Mouse (Mus musculus) inflammation-experienced regulatory T-cells (primary cell): ENCODE results near the gene Gtf3c2. TPM values are rescaled to one million over a fixed set of nuclear protein-coding genes. Genes with fewer than 3 reads are reported as not detected.

Source experiments
- polyA plus RNA-seq, 2 experiments: library from polyadenylated mRNA; unstranded; fragments of 100-300 nt; shearing (Covaris generic); gene quantifications; one replicate each; pipeline ENCODE4 v1.2.1; 2017

Gtf3c2 gene
- 10 to 100 TPM; 73.6 to 89.2 TPM for polyA plus RNA-seq

DNA sequence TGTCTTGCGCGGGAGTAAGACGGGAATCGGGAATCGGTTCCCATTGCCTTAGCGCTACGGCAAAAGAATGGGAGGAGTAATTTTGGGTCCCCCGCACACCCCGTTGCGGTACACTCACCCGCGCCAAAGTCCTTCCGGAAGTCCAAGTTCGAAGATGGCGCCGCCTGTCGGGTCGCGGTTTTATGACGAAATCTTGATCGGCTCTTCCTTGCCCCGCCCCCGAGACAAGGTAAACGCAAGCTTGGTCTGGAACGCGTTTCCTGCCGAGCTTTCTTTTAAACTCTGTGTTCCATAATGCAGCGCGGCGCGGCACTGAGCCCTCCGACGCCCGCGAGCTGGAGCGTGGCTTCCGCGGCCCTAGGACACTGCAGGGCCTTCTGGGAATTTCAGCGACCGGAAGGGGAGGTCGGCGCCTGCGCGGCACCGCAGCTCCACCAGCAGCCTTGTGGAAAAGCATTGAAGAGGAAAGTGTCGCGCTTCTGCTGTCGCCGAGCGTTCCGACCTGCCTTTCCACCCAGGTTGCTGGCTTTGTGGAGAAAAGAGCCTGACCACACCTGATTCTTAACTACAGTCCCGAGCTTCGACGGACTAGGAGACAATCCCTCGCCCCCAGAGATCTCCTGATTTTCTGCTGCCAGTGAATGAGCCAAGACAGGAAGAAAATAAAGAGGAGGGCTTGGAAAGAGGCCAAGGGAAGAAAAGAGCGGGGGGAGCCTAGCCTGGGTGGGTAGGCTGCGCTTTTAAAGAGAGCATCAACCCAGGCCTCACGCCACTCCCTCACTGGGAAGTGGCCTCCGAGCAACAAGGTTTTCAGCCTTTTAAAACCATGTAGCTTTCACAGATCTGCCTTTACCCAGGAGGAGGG is at the start of gene Gtf3c2, which contains the start of gene Gm29609:
Gene Gtf3c2 (minus strand): TSS at position 379 of the 865 bp plus-strand sequence.
Gene Gm29609 (minus strand): TSS at position 146 of the 865 bp plus-strand sequence.

DNA sequence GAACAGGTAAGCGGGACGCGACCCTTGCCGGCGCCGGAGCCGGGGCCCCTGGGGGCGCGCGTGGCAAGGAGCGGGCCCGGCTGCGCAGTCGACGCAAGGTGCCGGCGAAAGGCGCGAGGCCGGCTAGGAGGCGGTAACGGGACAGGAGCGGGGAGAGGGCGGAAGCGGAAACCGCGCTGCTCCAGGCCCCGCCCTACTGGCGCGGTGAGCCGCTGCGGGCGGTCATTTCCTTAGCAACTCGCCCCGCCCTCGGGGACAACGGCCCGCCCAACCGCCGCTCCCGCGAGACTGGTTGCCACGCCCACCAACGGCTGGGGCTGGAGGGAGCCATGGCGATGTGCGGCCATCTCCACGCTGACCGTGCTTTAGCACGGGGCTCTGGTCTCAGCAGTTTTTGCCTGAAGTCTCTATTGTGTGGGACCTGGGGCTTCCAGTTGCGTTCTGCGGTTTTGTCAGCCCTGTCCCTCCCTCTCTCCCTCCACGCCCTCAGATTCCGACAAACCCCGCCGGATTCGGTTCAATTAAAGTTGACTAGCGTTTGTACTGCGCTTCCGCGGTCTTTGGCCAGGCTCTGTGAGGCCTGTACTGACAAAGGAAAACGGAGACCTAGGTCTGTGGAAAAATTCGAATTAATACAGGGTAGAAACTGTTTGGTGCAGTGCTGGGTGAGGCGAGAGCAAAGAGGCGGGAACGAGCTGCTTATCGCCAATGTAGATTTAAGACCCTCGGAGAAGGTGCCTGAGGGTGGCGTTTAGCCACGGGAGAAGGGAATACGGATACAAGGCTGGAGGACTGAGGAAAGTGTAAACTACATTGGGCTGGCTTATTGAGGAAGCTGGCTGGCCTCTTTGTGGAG is 40.7 kb upstream of the Gtf3c2 start, which contains the start of gene Ppm1g:
Gene Ppm1g (minus strand): TSS at position 240 of the 856 bp plus-strand sequence.

DNA sequence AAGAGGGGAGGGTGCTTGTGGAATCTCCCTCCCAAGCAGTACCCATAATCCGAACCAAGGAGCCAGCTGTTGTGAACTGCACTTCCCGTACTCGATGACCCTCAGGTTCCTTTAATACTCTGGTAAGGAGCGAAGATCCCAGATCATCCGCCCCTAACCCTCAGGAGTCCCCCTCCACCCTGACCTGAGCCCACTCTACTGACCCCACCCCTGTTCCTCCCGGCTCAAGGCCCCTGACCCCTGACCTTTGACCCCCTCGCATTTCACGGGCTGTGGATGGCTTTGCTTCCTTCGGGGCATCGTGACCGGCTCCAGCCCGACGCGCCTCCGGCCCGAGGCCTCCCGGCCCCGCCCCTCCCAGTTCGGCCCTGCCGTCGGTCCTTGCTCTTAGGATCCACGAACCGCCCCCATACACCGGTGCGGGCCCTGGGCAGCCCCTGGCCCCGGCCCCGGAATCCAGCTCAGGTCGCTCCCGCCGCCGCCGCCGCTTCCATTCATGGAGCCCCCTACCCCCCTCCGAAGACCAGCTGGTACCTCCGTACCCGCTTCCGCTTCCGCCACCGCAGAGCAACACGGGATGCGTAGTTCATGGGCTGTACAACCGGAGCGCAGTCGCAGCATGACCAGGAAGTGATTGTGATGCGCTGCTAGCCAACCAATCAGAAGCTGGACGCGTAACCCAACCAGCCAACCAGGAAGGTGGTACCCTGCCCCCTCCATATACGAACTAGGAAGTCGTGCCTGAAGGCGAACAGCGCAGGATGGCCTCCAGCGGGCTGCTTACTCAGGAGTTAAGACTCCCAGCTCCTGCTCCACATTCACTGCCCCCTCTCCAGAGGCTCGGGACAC is 22.0 kb upstream of the Gtf3c2 start, which contains the start of gene Zfp513:
Gene Zfp513 (minus strand): TSS at position 562 of the 849 bp plus-strand sequence.

DNA sequence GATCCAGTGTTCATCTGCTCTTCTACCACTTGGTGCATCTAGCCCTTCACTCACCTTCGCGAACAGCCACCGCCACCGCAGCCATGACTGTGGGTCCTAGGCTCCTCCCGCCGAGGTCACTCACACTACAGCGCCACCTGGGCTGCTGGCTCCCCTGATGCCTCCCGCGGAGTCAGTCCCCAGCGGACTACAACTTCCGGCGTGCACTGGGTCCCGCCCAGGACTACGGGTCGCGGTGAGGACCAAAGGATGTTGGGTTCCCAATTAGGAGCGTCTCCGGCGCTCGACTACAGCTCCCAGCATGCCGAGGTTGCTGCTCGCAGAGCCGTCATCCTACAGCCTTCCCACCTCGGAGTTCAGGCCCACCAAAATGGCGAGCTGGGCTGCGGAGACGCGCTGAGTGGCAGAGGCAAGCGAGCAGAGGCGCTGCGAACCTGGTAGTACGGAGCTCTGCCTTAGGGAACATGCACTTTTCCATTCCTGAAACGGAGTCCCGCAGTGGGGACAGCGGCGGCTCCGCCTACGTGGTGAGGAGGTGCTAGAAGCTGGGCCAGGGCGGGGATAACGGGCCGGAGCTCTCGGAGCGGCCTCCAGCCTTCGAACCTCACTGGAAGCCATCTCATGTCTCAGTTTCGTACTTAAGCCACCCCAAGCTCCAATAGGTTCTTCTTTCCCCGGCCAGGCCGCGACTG is 13.1 kb upstream of the Gtf3c2 start, which contains the start of the genes Snx17 and Eif2b4:
Gene Snx17 (plus strand): TSS at position 289 of the 692 bp plus-strand sequence.
Gene Eif2b4 (minus strand): TSS at position 492 of the 692 bp plus-strand sequence.

DNA sequence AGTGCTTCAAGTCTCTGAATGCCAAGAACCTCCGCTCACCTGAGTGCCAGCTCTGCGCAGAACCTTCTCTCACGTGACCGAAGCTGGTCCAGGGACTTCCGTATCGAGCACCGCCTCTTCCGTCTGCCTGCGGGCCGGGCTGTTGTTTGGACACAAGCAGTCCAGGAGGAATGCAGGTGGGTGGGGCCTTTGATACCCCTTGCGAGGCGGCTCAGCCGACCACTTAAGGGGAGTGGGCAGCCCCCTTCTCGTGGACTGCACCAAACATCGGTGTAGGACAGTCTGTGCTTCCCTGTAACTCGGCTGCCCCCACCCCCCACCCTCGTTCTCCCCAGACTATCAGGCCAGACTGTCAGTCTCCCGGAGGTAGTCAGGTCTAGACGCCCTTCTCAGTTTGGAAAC is 25.8 kb downstream of the Gtf3c2 start, which contains the start of gene Mpv17:
Gene Mpv17 (minus strand): TSS at position 100 of the 402 bp plus-strand sequence.

DNA sequence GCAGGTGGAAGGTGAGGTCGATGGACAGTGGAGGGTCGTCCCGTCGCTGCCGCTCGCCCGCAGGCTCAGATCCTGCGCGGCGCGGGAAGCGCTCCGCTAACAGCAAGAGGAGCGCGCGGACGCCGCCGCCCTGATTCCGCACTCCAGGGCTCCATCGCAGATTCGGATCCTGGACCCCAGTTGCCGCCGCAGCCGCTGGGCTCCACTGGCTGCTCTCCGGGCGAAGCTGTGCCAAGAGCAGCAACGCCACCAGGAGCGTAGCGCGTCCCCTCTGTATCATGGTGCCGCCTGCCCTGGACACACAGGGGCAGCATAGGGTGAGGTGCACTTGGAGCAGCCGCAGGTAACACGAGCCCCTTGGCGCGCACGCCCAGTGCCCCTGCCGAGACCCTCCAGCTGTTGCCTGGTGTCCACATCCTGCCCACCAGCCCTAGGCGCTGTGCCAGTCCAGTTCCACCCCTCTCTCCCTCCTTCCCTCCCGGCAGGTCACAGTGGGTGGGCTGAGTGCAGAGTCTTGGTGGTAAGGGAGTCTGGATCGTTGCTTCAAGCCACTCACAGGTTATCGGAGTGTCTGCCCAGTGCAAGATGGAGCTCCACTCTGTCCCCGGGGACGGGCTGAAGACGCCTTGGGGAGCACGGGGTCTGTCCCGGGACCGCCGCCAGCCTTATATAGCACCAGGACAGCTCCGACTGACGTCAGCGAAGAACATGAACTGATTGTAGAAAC is 41.5 kb downstream of the Gtf3c2 start, which contains the start of gene Ucn:
Gene Ucn (minus strand): TSS at position 589 of the 727 bp plus-strand sequence.

DNA sequence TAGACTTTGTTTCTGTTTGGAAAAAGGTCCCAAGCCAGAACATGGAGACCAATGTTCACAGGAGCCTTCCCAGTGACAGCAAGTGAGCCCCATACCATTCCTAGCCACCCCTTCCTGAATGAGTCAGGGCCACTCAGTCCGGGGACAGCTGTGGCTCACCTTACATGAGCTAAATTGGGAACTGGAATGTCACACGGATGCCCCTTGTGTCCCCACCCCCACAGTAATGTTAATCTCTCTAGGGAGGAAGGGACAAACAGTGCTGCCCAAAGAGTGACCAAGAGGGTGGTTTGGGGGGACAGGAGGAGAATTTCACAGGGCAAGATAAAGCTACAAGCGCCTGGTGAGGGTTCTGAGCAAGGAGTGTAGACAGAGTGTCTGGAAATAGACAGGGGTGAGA is 63.6 kb downstream of the Gtf3c2 start, which contains the start of gene Trim54:
Gene Trim54 (plus strand): TSS at position 359 of the 400 bp plus-strand sequence.

DNA sequence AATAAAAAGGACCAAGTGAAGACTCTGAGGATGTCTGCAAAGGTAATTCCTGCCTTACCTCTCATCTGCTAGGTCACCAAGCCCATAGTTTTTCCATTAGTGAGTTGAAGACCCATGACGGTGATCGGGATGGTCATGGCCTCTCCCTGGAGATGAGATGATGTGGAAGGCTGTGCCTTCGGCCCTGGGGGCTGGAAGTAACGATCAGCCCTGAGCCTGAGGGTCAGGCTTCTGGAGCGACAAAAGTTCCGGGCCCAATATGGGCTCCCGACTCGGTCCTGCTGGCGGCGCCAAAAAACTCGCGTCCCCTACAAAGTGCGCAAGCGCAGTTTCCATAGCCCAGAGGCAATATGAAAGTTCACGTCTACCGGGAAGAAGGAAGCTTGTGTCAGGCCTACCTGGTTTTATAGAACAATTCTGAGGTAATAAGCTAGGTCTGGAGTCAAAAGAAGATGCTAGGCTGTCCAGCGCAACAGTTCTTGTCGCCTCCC is 71.9 kb downstream of the Gtf3c2 start, which contains the start of gene Slc30a3:
Gene Slc30a3 (minus strand): TSS at position 238 of the 491 bp plus-strand sequence.

Other genes starting within 250 kb of the Gtf3c2 start
- gene Cgref1, start 234.6 kb downstream of the Gtf3c2 start, polyA plus RNA-seq: under 1 TPM in 1 of 2 experiments, not detected in 1; 0.22 TPM
- 100 to 1,000 TPM; 191 to 210 TPM for gene Preb, start 219.8 kb downstream of the Gtf3c2 start, polyA plus RNA-seq
- not detected for gene Tcf23, start 211.5 kb downstream of the Gtf3c2 start, polyA plus RNA-seq
- 100 to 1,000 TPM in 1 of 2 experiments, 10 to 100 TPM in 1; 82.7 to 103 TPM for gene Atraid, start 131.8 kb downstream of the Gtf3c2 start, polyA plus RNA-seq
- 10 to 100 TPM in 1 of 2 experiments, 1 to 10 TPM in 1; 7.0 to 10.5 TPM for gene Slc5a6, start 131.2 kb downstream of the Gtf3c2 start, polyA plus RNA-seq
- gene Cad, start 125.4 kb downstream of the Gtf3c2 start, polyA plus RNA-seq: 10 to 100 TPM; 21.6 to 30.3 TPM
- not detected for gene Dnajc5g, start 73.9 kb downstream of the Gtf3c2 start, polyA plus RNA-seq
- gene Slc30a3, start 71.9 kb downstream of the Gtf3c2 start, polyA plus RNA-seq: 1 to 10 TPM in 1 of 2 experiments, under 1 TPM in 1; 0.29 to 2.5 TPM
- not detected for gene Trim54, start 63.4 kb downstream of the Gtf3c2 start, polyA plus RNA-seq
- not detected for gene Ucn, start 41.3 kb downstream of the Gtf3c2 start, polyA plus RNA-seq
- gene Mpv17, start 25.9 kb downstream of the Gtf3c2 start, polyA plus RNA-seq: 10 to 100 TPM; 38.8 to 51.5 TPM
- 1 to 10 TPM; 1.7 to 2.4 TPM for gene Gm29609, start 233 bp downstream of the Gtf3c2 start, polyA plus RNA-seq
- 100 to 1,000 TPM; 120 to 152 TPM for gene Snx17, start 13.1 kb upstream of the Gtf3c2 start, polyA plus RNA-seq
- gene Eif2b4, start 13.3 kb upstream of the Gtf3c2 start, polyA plus RNA-seq: 10 to 100 TPM; 71.7 to 76.4 TPM
- gene Zfp513, start 22.2 kb upstream of the Gtf3c2 start, polyA plus RNA-seq: 10 to 100 TPM; 25.1 to 30.7 TPM
- 100 to 1,000 TPM; 130 to 173 TPM for gene Ppm1g, start 40.5 kb upstream of the Gtf3c2 start, polyA plus RNA-seq
- 100 to 1,000 TPM; 183 to 222 TPM for gene Nrbp1, start 60.7 kb upstream of the Gtf3c2 start, polyA plus RNA-seq
- 1 to 10 TPM in 1 of 2 experiments, under 1 TPM in 1; 0.40 to 1.1 TPM for gene Gm9970, start 61.1 kb upstream of the Gtf3c2 start, polyA plus RNA-seq
- gene Krtcap3, start 71.5 kb upstream of the Gtf3c2 start, polyA plus RNA-seq: 10 to 100 TPM; 42.9 to 53.5 TPM
- gene Ift172, start 111.0 kb upstream of the Gtf3c2 start, polyA plus RNA-seq: 10 to 100 TPM in 1 of 2 experiments, 1 to 10 TPM in 1; 6.7 to 10.3 TPM
- under 1 TPM; 0.16 to 0.71 TPM for gene Fndc4, start 115.9 kb upstream of the Gtf3c2 start, polyA plus RNA-seq
- under 1 TPM; 0.07 to 0.99 TPM for gene Gckr, start 117.3 kb upstream of the Gtf3c2 start, polyA plus RNA-seq